Mouse (Mus musculus) stomach, embryonic 16.5 days (tissue): ENCODE results near the gene Car3. TPM values are rescaled to one million over a fixed set of nuclear protein-coding genes. Genes with fewer than 3 reads are reported as not detected.
A peak's percentile ranks its signal among the peaks of the same experiment; 100 is the strongest.
"Not testable (repeated sequence)": the region's sequence is repeated elsewhere in the genome, so short reads cannot be mapped to it uniquely, and the experiment has no call there.

ENCODE experiments used
- ATAC-seq: fragments of 200-750 bp; cut with Nextera tagmentation; 2 replicates; pipeline ENCODE4 v1.8.0; 2017; ENCODE audit warnings: moderate number of reproducible peaks, moderate TSS enrichment; ENCODE audit not compliant: insufficient read depth, low FRiP score
- H3K27ac ChIP-seq: fragments of 300-500 bp; sonication (generic); 2 replicates; pipeline ENCODE4 v1.5.1; 2014; ENCODE audit warnings: low read length
- H3K27me3 ChIP-seq: fragments of 300-500 bp; sonication (generic); 2 replicates; pipeline ENCODE4 v1.6.1; 2014; ENCODE audit warnings: low read length, control low read depth, mixed read lengths; ENCODE audit not compliant: control insufficient read depth, insufficient read depth
- H3K36me3 ChIP-seq: fragments of 300-500 bp; sonication (generic); 2 replicates; pipeline ENCODE4 v1.6.1; 2014; ENCODE audit warnings: low read length; ENCODE audit not compliant: control insufficient read depth, insufficient read depth
- H3K4me1 ChIP-seq: fragments of 300-500 bp; sonication (generic); 2 replicates; pipeline ENCODE4 v1.6.1; 2014; ENCODE audit warnings: low read length, control low read depth, mixed read lengths; ENCODE audit not compliant: control insufficient read depth, insufficient read depth
- H3K4me2 ChIP-seq: fragments of 300-500 bp; sonication (generic); 2 replicates; pipeline ENCODE4 v1.6.1; 2014; ENCODE audit warnings: low read depth, low read length, mixed read lengths
- H3K4me3 ChIP-seq: fragments of 300-500 bp; sonication (generic); replicated peaks from 2 replicates; pipeline ENCODE4 v1.5.1; 2014; ENCODE audit warnings: mild to moderate bottlenecking, low read length
- H3K9ac ChIP-seq: fragments of 300-500 bp; sonication (generic); 2 replicates; pipeline ENCODE4 v1.6.1; 2014; ENCODE audit warnings: low read length
- H3K9me3 ChIP-seq: fragments of 300-500 bp; sonication (generic); replicated peaks from 2 replicates; pipeline ENCODE4 v1.6.1; 2016; ENCODE audit warnings: low read length, control low read depth; ENCODE audit not compliant: control insufficient read depth
- WGBS: fragments of 180-500 bp; shearing (Covaris S2); extraction: QIAGEN DNeasy Blood & Tissue Kit; methylation state at CpG from one replicate; pipeline ENCODE4 v1.1.7; 2014; 5-methylcytosine and 5-hydroxymethylcytosine counted together
- polyA plus RNA-seq: library from polyadenylated mRNA; unstranded; fragments of >200 nt; fragmentation: Nextera tagmentation; extraction: Ambion mirVana; gene quantifications from 2 replicates; pipeline ENCODE4 v1.2.1, GENCODE M21; 2015

Gene Car3
- polyA plus RNA-seq, result 16.6 and 39.9 TPM in 2 replicates

DNA sequence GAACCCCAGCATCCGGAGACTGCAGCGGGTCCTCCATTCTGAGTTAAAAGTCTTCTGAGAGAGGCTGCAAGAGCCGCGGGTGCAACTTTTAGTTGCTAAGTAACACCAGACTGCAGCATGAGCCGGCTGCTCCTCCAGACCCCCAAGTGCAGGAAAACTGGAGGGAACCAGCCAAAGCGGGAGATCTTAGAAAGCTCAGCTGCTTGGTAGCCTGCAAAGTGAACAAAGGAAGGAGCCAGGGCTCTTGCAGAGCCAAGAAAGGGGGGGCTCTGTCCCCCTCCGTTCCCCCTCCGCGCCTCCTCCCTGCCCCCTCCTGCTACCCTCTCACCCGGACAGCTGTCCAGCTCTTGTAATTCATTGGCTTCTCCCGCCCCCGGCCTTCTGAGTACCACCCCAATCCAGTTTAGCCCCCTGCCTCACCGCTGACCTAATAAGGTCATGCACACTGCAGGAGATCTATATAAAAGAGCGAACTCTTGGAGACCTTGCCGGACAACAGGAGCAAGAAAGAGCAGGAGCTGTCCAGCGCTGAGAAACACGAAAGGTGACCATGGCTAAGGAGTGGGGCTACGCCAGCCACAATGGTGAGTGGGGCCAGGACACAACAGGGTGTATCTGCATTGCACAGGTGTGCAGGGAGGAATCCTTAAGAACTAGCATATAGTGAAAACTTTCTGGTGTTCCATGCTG, at the start of gene Car3:
Gene Car3, plus strand, starts transcription at position 491 of the 690 bp plus-strand sequence.
- ATAC-seq, result peak; percentile 53; the same call in 1 of the 2 replicates
- Histone ChIP-seq H3K9me3 (no peaks in the 10 kb centered on the region), H3K36me3 (no peaks in the 10 kb centered on the region), H3K4me2 (peak within 1 kb of the TSS; percentile 57), H3K27ac (no peak within 1 kb of the TSS), H3K27me3 (no peaks in the 10 kb centered on the region), H3K4me3 (peak within 1 kb of the TSS; percentile 34), H3K9ac (peak within 1 kb of the TSS; percentile 23; the same call in 1 of the 2 replicates), H3K4me1 (peaks cover 11% of the 10 kb centered on the region)
- 4% methylated on average over 18 of the region's 18 CpGs for WGBS

GRCm38 (mm10) chr3:14815396-14815795, 47.9 kb upstream of the Car3 start:
- H3K4me1 ChIP-seq, H3K27ac ChIP-seq, H3K36me3 ChIP-seq, H3K4me3 ChIP-seq, H3K4me2 ChIP-seq, H3K9me3 ChIP-seq, H3K9ac ChIP-seq, ATAC-seq, H3K27me3 ChIP-seq: not testable (repeated sequence)
- 68% methylated on average over 1 of the region's 1 CpGs for WGBS

GRCm38 (mm10) chr3:14819844-14820504, 43.3 kb upstream of the Car3 start:
- H3K36me3 ChIP-seq, result no peaks in the 10 kb centered on the region
- H3K27ac ChIP-seq, result no peak overlapping the region
- H3K9me3 ChIP-seq, result no peaks in the 10 kb centered on the region
- H3K4me3 ChIP-seq, result no peak overlapping the region
- 84% methylated on average over 1 of the region's 1 CpGs for WGBS
- H3K9ac ChIP-seq, result no peak overlapping the region
- H3K27me3 ChIP-seq, result no peaks in the 10 kb centered on the region
- H3K4me2 ChIP-seq, result no peak overlapping the region
- no peaks in the 10 kb centered on the region for H3K4me1 ChIP-seq
- ATAC-seq, result no peak

DNA sequence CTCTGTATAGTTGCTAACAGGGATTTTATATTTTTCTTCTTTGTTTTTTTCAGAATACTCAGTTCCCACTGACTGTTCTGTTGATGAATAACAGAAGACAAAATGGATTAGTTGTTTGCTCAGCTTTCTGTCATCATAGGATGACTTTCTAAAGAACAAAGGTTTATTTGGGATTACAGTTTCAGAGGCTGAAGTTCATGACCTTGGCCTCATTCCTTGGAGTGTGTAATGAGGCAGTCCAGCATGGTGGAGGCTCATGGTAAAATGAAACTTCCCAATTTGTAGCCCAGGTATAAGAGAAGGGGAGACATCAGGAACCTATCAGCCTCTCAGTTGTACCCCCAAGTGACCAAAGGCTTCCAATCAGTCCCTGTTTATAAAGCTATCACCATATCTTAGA, 34.4 kb upstream of the Car3 start:
- H3K4me2 ChIP-seq, result no peak overlapping the region
- H3K4me3 ChIP-seq, result no peak overlapping the region
- no peak overlapping the region for H3K9ac ChIP-seq
- H3K4me1 ChIP-seq, result no peaks in the 10 kb centered on the region
- no peaks in the 10 kb centered on the region for H3K9me3 ChIP-seq
- no peaks in the 10 kb centered on the region for H3K27me3 ChIP-seq
- H3K27ac ChIP-seq, result no peak overlapping the region
- ATAC-seq, result no peak
- no peaks in the 10 kb centered on the region for H3K36me3 ChIP-seq

- H3K9me3 ChIP-seq, result no peaks in the 10 kb centered on the region
- H3K27me3 ChIP-seq, result no peaks in the 10 kb centered on the region
- H3K9ac ChIP-seq, result no peak overlapping the region
- ATAC-seq, result no peak
- H3K36me3 ChIP-seq, result no peaks in the 10 kb centered on the region
- no peak overlapping the region for H3K4me3 ChIP-seq
- H3K4me1 ChIP-seq, result no peaks in the 10 kb centered on the region
- WGBS, result 76% methylated on average over 5 of the region's 5 CpGs
- H3K4me2 ChIP-seq, result no peak overlapping the region
- no peak overlapping the region for H3K27ac ChIP-seq
These were observed 32.0 kb upstream of the Car3 start for GRCm38 (mm10) chr3:14831219-14831835.

- H3K4me1 ChIP-seq, result no peaks in the 10 kb centered on the region
- H3K4me2 ChIP-seq, result no peak overlapping the region
- H3K36me3 ChIP-seq, result no peaks in the 10 kb centered on the region
- no peak overlapping the region for H3K4me3 ChIP-seq
- no peak overlapping the region for H3K9ac ChIP-seq
- no peaks in the 10 kb centered on the region for H3K9me3 ChIP-seq
- no peak overlapping the region for H3K27ac ChIP-seq
- no peak for ATAC-seq
- no peaks in the 10 kb centered on the region for H3K27me3 ChIP-seq
These were observed 30.5 kb upstream of the Car3 start for GRCm38 (mm10) chr3:14832766-14833165.

DNA sequence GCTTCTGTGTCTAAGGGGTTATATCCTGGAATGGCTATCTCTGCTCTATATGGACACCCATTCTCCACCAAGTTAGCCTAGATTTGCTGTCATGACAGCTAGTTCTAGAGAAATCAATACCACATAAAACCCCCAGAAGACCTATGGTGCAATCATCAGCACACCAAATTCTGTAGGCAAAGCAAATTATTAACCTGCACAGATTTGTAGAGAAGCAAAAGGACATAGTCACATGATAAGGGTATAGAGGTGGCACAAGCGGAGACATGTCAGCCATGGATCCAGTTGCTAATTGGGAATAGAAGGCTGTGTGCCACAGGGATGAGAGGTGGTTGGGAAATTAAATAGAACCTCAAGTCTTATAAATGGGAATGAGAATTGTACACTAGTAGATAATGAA, 24.4 kb upstream of the Car3 start:
- no peaks in the 10 kb centered on the region for H3K9me3 ChIP-seq
- H3K27ac ChIP-seq, result no peak overlapping the region
- H3K4me1 ChIP-seq, result no peaks in the 10 kb centered on the region
- H3K27me3 ChIP-seq, result no peaks in the 10 kb centered on the region
- H3K4me3 ChIP-seq, result no peak overlapping the region
- H3K4me2 ChIP-seq, result no peak overlapping the region
- no peak for ATAC-seq
- WGBS, result 86% methylated on average over 1 of the region's 1 CpGs
- H3K9ac ChIP-seq, result no peak overlapping the region
- H3K36me3 ChIP-seq, result no peaks in the 10 kb centered on the region

- H3K27me3 ChIP-seq, result no peaks in the 10 kb centered on the region
- H3K4me1 ChIP-seq, result no peaks in the 10 kb centered on the region
- no peaks in the 10 kb centered on the region for H3K9me3 ChIP-seq
- H3K4me2 ChIP-seq, result no peak overlapping the region
- WGBS, result 69% methylated on average over 3 of the region's 3 CpGs
- H3K9ac ChIP-seq, result no peak overlapping the region
- H3K27ac ChIP-seq, result no peak overlapping the region
- no peak overlapping the region for H3K4me3 ChIP-seq
- ATAC-seq, result no peak
- H3K36me3 ChIP-seq, result no peaks in the 10 kb centered on the region
These were observed 23.7 kb upstream of the Car3 start for GRCm38 (mm10) chr3:14839466-14840118.
